Mouse (Mus musculus): ENCODE results near the gene Tas1r2.

Tas1r2 gene

DNA sequence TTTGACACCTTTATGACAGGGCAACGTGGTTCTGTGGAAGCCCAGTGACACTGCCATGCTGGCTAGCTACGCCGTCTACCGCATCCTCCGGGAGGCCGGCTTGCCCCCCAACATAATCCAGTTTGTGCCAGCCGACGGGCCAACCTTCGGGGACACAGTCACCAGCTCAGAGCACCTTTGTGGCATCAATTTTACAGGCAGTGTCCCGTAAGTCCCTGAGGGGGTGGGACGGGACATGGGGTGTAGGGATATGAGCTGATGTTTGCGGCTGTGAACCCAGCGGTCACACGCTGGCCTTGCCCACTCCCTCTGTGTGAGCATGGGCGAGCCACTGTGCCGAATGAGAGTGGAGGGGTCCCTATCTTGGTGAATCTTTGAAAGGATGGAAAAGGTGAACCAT is 15.0 kb upstream of the Tas1r2 start:
- DNase-seq (ENCODE audit: low spot score in 2 of 2), result no peak

DNA sequence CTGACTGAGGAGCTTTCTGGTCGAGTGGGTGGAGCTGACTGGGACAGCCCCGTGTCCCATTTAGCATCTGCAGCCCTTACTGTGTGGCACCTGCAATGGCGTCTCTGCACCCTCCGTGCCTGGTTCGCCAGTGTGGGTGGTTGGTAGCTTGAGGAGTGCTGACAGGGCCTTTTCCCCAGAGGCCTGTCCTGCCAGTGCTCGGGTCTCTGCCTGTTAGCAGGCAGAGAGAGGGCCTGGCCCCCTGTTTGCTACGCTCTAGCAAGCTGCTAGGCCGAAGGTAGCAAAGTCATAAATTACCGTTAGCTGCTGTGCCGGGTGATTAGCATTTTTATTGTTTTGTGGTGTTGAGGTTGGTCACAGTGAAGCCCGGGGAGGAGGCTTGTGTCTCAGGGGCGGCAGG is 13.5 kb upstream of the Tas1r2 start:
- no peak for DNase-seq (ENCODE audit: low spot score in 2 of 2)

DNA sequence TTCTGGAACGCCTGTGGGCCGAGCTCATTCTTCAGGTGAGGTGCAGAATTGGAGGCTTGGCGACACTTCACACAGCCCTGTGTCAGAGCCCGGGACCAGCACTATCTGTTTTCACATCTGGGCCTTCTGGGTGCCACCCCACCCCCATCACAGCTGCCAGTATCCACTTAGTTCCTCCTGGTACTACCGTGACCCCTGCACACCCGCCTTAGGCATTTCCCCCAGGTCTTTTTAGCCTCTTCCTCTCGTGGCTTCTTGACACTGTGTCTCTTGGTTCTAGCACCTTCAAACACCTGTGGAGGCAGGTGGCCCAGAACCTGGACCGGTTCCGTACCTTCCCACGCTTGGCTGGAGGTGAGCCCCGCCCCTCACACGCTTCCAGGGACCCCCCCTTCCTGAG is 13.0 kb upstream of the Tas1r2 start:
- no peak for DNase-seq (ENCODE audit: low spot score in 2 of 2)

DNA sequence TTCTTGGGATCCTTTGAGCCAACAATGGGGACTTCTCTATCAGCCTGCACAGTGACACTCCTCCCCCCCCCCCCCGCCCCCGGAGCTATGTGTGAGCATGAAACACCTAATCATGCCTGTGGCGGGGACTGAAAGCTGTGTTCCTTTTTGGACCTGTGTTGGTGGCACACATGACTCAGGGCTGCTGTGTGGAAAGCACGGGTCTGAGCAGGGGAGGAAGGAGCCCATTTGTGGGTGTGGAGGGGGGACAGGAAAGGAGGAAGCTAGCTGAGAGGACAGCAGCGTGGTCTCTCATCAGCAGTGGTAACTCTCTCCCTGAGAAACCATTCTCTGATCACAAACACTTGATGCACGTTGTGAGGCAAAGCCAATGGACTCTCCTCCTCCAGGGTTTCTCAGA is 12.6 kb upstream of the Tas1r2 start:
- DNase-seq (ENCODE audit: low spot score in 2 of 2), result no peak

DNA sequence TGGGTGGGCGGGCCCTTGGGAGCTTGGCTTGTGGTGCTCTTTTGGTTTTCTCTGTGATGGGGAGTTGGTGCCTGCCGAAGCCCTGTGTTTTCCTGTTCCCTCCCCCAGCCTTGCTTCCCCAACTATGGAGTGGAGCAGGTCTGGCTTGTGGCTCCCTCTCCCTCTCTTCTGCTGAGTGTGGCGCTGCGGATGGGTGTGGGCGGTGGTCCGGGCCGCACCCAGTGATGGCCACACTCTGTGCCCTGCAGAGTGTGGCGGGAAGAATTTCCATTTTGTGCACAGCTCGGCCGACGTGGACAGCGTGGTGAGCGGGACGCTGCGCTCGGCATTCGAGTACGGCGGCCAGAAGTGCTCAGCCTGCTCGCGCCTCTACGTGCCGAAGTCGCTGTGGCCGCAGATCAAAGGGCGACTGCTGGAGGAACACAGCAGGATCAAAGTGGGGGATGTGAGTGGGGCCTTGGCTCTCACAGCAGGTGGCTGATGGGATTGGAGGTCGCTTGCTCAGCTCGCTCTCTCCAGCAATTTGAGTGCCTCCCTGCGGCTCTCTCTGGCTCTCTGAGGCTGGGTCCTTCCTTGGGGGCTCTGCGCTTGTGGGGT is 11.4 kb upstream of the Tas1r2 start:
- no peak for DNase-seq (ENCODE audit: low spot score in 2 of 2)

DNA sequence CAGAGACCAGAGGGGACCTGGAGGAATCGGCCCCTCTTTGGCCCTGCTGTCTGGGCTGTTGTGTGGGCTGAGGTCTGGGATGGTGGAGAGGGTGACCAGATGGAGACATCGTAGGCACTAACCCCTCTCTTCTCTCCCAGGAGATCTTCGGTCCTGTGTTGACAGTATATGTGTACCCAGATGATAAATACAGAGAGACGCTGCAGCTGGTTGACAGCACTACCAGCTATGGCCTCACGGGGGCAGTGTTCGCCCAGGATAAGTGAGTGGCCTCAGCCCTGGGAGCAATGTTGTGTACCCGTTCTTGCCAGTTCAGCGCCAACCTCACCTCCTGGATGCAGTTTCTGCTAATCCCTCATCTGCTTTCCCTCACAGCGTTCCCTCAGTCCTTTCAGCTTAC is 9.4 kb upstream of the Tas1r2 start:
- peak; percentile 91 to 92 for DNase-seq (ENCODE audit: low spot score in 2 of 2)

DNA sequence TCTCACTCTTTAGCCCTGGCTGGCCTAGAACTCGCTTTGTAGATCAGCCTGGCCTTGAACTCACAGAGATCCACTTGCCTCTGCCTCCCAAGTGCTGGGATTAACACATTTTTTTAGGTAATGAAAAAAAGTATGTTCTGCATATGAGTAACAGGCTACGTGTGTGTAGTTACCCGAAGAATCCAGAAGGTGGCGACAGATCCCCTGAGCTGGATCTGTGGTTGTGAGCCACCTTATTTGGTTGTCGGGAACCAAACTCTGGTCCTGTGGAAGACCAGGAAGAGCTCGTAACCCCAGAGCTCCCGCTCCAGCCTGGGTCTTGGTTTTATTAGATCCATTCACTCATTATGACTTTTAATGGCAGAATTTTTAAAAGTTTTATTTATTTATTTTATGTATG is 6.4 kb upstream of the Tas1r2 start:
- no peak for DNase-seq (ENCODE audit: low spot score in 2 of 2)

DNA sequence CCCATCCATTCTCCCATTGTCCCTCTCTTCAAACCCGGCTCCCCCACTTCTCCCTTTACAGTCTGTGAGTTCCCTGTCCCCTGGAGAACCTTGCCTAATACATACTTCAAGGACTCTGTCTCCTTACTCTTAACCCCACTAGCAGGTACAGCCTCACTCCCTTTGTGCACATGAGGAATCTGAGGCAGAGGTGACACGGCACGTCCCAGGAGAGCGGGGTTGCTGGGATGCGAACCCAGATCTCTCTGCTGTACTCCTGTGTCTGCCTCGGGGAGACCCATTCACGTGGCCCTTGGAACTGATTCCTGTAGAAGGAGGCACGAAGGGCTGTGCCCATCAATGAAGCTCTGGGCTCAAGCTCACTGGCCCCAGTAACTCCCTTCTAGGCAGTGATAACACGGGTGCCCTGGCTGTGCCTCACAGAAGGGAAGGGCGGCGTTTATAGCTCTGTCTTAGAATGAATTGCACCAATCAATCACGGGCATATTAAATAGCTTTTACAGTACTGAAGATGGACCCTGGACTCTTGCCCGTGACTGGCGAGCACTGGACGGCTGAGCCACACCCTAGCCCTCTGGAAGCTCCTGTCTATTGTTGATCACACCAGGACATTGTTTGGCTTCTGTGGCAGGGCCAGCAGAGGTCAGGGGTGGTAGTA is 3.1 kb upstream of the Tas1r2 start:
- no peak for DNase-seq (ENCODE audit: low spot score in 2 of 2)

DNA sequence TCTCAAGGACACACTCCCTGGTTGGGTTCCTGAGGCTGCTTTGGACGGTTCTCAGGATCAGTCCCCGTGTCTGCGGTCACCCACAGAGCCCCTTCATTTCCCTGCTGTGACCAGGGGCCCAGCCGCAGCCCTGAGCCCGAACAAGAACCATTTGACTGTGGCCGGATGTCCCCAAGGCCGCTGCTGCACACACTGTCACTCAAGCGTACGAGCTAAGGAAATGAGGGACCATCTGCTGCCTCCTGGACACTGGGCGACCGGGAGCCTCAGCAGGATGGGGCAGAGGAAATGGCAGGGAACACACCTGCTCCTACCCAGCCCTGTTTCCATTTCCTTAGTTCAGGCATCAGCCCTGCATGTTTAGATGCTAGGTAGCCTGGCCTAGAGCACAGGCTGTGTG is 2.4 kb upstream of the Tas1r2 start:
- no peak for DNase-seq (ENCODE audit: low spot score in 2 of 2)

DNA sequence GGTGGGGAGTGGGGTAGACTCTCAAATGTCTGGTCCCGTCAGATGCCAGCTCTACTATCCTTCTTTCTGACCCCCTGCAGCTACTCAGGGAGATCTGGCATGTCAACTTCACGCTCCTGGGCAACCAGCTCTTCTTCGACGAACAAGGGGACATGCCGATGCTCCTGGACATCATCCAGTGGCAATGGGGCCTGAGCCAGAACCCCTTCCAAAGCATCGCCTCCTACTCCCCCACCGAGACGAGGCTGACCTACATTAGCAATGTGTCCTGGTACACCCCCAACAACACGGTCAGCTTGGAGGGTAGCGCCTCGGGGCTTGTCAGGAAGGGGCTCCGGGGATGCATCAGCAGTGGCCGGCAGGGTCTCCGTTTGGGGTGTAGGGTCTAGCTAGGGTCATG is 8.6 kb downstream of the Tas1r2 start:
- DNase-seq (ENCODE audit: low spot score in 2 of 2), result peak in 1 of 2 experiments; percentile 58

DNA sequence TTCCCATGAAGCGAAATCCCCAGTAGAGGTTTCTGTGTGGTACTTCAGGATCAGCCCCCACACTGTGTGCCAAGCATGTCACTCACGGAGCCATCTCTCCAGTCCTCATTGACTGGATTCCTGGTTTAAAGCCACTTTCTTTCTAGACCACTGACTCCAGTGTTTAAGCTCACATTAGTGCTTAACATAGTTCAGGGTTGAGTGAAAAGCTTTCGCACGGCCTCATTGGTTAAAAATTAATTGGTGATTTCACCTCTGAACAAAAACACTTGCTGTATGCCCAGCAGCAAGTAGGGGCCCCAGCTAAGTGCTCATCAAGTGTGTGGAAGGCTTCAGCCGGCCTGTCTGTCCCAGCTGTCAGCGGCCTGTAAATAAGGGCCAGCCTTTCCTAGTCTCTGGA is 14.3 kb downstream of the Tas1r2 start:
- no peak for DNase-seq (ENCODE audit: low spot score in 2 of 2)

DNA sequence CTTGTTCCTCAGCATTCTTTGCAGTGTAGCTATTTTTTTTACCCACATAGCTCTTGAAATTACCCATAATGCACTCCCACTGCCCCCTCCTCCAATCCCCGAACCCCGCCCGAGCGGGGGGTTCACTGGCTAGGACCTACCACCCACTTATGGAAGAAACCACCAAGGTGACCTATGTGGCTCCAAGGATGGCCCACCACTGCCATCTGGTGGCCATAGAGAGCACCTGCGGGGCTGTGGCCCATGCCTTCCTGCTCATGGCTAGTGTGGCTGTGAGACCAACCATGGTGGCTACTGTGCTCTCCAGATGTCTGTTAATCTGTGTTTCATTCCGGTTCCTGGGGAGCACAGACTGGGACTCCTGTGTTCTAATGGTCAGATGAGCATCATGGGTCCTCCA is 16.5 kb downstream of the Tas1r2 start:
- DNase-seq (ENCODE audit: low spot score in 2 of 2), result peak in 1 of 2 experiments; percentile 64

DNA sequence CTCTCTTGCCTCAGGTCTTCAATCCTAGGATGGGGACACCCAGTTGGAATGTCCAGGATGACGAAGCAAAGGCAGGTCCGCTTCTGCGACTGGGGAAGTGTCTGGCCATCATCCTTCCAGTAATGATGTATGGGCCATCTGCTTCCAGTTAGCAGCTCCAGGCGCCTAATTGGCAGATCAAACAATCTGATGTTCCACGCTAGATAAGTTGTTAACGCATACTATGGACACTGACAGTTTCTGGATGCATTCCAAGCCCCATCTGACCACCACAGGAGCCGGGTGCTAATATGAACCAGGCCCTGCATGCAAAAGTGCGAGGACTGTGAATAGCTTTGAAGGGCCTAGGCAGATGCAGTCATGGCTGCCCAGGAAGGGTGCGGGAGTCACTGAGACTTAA is 22.4 kb downstream of the Tas1r2 start:
- DNase-seq (ENCODE audit: low spot score in 2 of 2), result no peak

DNA sequence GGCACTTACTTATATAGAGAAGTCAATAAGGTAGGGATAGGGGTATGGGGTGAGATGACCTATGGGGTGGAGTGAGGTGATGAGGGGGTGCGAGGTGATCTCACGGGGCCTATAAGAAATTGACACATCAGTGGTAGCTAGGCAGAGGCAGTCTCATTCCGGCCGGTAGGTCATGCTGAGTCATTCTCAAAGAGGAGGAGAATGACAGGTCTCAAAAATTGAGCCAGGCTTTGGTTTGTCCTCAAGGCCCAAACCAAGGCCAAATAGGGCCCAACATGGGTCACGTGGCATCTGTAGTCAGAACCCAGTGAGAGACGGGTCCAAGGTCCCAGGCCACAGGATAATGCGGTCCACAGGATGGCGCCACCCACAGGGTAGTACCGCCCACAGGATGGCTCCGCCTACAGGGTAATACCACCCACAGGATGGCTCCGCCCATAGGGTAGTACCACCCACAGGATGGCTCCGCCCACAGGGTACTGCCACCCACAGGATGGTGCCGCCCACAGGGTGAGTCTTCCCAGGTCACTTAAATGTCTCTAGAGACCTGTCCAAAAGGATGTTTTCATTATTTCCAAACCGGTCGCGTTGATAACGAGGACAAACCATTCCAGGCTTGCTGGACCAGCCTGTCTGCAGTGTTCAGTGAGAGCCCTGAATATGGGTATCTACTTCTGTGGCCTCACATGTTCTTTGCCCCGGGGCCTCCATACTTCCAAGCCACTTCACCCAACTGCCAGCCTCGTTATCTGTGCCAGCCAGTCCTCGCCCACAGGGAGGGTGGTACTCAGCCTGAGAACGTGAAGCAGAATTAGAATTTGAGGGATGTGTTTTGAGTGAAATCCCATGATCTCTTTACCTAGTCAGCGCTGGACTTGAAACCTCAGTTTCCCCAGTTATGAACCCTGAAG is 30.6 kb downstream of the Tas1r2 start:
- no peak for DNase-seq (ENCODE audit: low spot score in 2 of 2)

DNA sequence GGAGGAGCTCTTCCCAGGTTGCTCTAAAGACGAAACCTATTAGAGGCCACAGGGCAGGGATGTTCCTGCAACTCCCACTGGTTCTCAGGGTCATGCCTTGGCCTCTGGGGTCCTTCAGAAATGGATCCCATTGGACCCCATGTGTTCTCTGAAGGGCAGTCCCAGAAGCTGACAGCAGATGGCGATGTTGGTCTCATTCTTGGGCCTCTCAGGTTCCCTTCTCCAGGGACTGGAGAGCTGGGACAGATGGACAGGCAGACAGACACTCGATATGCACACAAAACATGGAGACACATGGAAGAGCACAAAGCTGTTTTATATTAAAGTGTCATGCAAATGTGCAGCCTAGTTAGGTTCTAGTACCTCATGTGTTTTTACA is 31.3 kb downstream of the Tas1r2 start:
- DNase-seq (ENCODE audit: low spot score in 2 of 2), result peak; percentile 63 to 82

DNA sequence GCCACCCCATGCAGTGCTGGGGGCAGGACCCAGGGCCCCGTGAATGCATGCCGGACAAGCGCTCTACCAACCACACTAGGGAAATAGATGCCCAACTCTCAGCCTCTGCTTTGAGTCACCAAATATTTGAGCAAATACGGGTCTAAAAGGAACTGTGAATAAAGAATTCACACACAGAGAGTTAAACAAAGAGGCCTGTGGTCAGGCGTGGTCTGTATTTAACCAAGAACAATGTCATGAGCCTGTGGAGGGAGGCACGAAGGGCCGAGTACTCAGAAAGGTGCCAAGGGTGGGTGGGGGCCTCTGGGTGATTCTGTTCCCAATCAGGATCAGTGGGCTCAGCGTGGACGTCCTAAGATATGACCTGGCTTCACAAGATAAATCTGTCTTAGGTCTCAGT is 34.7 kb downstream of the Tas1r2 start:
- no peak for DNase-seq (ENCODE audit: low spot score in 2 of 2)

DNA sequence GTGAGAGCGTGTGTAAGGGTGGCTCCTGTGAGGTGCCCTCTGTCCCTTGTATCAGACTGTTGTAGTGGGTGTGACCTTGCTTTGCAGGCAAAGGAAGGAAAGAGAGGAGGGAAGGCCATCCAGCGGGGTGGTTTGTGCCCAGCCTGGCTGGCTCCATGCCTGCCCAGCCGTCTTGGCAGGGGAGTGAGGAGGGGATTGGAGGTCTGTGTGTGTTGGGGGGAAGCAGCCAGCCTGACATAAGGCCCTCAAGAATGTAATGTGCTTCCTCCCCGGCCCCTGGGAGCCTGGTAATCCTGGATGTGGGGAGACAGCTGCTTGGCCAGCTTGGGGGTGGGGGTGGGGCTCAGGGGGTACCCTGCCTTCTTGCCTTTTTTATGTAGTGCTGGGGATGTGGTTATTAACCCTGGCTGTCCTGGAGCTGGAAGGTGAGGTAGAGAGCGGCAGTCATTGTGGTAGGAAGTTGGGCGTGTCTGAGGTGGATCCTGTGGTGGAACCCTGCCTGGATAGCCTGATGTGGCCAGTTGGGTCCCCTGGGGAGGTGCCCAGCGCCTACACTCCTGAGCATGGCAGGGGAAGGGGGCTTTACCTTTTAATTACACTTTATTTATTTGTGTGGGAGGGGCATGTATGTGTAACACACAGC is 36.4 kb downstream of the Tas1r2 start:
- DNase-seq (ENCODE audit: low spot score in 2 of 2), result peak in 1 of 2 experiments; percentile 41

DNA sequence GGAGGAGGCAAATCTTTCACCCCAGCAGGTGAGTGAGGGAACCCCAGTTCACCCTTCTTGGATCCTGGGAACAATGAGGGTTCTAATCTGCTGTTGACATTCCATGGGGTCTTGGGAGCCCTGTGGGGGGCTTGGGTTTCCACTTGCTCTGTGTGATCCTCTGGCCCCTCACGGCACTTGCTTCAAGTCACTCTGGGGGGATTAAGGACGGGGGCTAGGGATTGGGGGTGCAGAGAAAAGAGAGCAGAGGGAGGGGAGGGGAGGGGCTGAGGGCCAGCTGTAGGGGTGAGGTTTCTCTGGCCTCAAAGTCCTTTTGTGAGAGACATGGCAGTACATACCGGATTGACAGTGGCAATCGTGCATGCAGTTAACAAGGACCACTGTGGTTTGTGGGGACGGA is 40.0 kb downstream of the Tas1r2 start:
- no peak for DNase-seq (ENCODE audit: low spot score in 2 of 2)

DNA sequence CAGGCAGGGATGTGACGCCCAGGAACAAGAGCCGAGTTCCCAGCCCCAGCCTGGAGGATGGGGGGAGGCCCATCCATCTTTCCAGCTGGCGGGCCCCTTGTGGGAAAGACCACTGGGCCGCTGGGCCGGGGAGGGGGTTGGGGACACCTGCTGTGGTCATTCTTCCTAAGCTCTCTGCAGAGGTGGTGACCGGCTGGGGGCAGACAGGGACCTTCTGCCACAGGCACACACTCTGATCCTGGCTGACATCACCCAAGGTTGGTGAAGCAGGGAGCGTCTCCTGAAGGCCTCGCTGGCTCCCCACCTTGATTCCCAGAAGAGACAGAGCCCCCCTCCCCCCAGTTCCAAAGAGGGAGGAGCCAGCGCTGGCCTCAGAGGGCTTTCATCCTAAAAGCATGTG is 44.4 kb downstream of the Tas1r2 start:
- no peak for DNase-seq (ENCODE audit: low spot score in 2 of 2)

DNA sequence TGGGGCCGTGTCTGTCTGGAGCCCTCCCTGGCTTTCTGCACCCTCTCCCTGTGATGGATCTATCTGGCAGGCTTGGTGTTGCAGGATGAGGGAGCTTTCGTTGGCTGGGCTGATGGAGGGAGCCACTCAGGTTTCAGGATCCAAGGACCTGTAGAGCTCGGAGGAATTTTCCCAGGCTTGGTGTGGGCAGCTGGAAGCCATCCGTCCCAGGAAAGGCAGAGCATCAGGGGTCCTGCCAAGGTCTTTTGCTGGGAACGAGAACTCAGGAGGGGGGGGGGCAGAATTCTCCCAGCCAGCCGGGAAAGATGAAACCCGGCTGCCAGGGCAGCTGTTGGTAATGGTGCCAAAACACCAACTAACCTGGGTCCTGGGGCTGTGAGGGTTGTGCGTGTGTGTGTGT is 45.3 kb downstream of the Tas1r2 start:
- no peak for DNase-seq (ENCODE audit: low spot score in 2 of 2)

DNA sequence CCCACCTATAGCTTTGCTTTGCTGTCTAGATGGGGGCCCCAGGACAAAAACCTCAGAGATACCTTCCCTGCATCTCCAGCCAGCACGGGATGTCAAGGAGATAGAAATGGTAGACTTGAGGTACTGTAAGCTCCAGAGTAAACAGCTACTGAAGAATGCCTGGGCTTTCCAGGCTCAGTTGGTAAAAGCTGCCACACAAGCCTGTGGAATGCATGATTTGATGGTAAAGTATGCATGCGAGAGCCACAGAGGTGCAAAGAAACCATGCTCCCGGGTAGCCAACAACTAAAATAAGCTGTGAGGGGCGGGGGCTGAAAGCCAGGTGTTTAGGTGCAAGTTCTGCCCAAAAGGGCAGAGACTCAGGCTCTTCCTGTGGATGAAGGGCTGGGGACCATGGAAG is 49.6 kb downstream of the Tas1r2 start:
- no peak for DNase-seq (ENCODE audit: low spot score in 2 of 2)

DNA sequence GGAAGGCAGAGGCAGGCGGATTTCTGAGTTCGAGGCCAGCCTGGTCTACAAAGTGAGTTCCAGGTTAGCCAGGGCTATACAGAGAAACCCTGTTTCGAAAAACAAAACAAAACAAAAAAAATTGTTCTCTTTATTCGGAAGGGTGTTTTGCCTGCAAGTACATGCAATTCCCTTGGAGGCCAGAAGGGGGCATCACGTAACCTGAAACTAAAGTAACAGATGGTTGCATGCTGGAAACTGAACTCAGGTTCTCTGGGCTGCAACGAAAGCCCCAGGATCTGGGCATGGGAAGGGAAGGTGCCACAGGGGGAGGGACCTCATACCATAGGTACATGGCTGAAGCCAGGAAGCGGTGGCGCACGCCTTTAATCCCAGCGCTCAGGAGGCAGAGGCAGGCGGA is 50.1 kb downstream of the Tas1r2 start:
- DNase-seq (ENCODE audit: low spot score in 2 of 2), result no peak

DNA sequence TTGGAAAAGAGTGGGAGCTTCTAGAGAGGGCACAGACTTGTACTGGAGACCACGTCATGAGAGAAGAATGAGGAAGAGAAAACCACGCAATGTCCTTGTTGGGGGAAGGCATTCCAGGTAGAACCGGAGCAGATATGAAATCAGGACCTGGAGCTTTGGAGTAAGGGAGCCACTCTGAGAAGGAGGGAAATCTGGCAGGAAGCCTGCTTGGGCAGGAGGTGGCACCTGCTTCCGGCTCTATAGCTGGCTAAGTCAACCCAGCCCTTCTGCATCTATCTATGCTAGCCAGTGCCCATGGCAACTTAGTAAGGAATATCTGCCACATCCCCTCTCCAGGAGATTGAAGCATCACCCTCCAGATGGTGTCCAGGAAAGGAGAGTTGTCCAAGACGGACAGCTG is 52.6 kb downstream of the Tas1r2 start:
- DNase-seq (ENCODE audit: low spot score in 2 of 2), result no peak
